Mouse (Mus musculus): ENCODE measurements around the gene Ammecr1.

GRCm38 (mm10) chrX:142994514-142994913, 28.0 kb upstream of the Ammecr1 start:
- TF ChIP-seq CTCF (IDR thresholded peaks at IDR 0.05; ENCODE audit: low read depth, low read length): no peak
- no peak for TF ChIP-seq POLR2A (IDR thresholded peaks at IDR 0.05; ENCODE audit: extremely low read depth, insufficient read depth, low read length)

All from liver, adult 2 months (tissue).